Mouse (Mus musculus): ENCODE measurements at regions not wholly inside any gene's neighbourhood (a gene's known extent, or its start where the extent isn't known, plus 50 kb on each side); places are given as distances from the start of the nearest gene placed in this dataset.

DNA sequence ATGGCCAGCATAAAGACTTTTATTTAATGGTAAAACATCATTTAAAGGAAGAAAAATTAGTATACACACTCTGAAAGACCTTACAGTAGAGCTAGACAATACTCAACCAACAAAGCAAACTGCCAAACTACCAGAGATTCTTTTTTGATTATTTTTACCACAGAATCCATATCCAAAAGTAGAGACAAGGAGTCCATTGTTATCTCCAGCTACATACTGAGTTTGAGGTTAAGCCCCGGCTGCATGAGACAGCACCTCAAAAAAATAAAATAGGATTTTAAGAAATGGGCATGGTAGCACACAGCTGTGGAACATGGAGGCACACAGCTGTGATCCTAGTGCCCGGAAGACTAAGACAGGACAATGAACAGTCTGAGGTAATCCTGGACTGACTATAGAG is 293.4 kb downstream of the Sox4 start:
- DNase-seq, result no peak
- 85% methylated on average over 2 of the region's 2 CpGs for WGBS

DNA sequence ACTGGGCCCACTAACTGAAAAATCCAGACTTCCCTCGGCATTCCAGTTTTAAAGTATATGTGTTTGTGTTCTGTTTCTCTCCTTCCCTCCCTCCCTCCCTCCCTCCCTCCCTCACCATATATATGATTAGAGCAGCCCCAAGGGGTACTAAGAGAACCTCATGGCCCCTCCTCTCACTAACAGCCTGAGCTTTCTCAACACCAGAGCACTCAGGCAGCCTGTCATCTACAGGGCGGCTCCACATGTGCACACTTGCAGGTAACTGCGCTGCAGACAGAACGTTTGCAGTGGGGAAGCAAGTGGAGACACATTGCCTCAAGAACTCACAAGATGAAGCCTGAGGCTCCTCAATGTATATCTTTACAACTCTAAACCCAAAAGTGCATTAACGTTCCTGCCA is 294.9 kb downstream of the Sox4 start:
- H3K27ac ChIP-seq (ENCODE audit: insufficient read depth, low read length), result no peak overlapping the region
- WGBS, result 85% methylated on average over 5 of the region's 5 CpGs
- no peak for DNase-seq
- TF ChIP-seq POLR2A (IDR thresholded peaks at IDR 0.05; ENCODE audit: borderline replicate concordance, insufficient read depth, low read length) (no peak), CTCF (IDR thresholded peaks at IDR 0.05; ENCODE audit: borderline replicate concordance, insufficient read depth, low read depth, low read length) (no peak)
- no peak overlapping the region for H3K4me3 ChIP-seq (replicated peaks; ENCODE audit: insufficient read depth, low read depth, low read length)
- no peaks in the 10 kb centered on the region for H3K27me3 ChIP-seq (ENCODE audit: control insufficient read depth, insufficient read depth, low read length)
- peaks cover 2% of the 10 kb centered on the region for H3K4me1 ChIP-seq (ENCODE audit: control insufficient read depth, insufficient read depth, low read length)

More for the DNA sequence above, 293.4 kb downstream of the Sox4 start:
- Histone ChIP-seq H3K27me3 (ENCODE audit: control insufficient read depth, insufficient read depth, low read length) (no peaks in the 10 kb centered on the region), H3K4me1 (ENCODE audit: control insufficient read depth, insufficient read depth, low read length) (peaks cover 8% of the 10 kb centered on the region), H3K4me3 (replicated peaks; ENCODE audit: insufficient read depth, low read depth, low read length) (no peak overlapping the region), H3K27ac (ENCODE audit: insufficient read depth, low read length) (no peak overlapping the region)
- TF ChIP-seq CTCF (IDR thresholded peaks at IDR 0.05; ENCODE audit: borderline replicate concordance, insufficient read depth, low read depth, low read length) (no peak), POLR2A (IDR thresholded peaks at IDR 0.05; ENCODE audit: borderline replicate concordance, insufficient read depth, low read length) (no peak)

GRCm38 (mm10) chr13:28654883-28655282 is 298.6 kb downstream of the Sox4 start:
- no peaks in the 10 kb centered on the region for H3K4me1 ChIP-seq (ENCODE audit: control insufficient read depth, insufficient read depth, low read length)
- no peaks in the 10 kb centered on the region for H3K27me3 ChIP-seq (ENCODE audit: control insufficient read depth, insufficient read depth, low read length)
- TF ChIP-seq POLR2A (IDR thresholded peaks at IDR 0.05; ENCODE audit: borderline replicate concordance, insufficient read depth, low read length) (no peak), CTCF (IDR thresholded peaks at IDR 0.05; ENCODE audit: borderline replicate concordance, insufficient read depth, low read depth, low read length) (no peak)
- no peak for DNase-seq
- H3K4me3 ChIP-seq (replicated peaks; ENCODE audit: insufficient read depth, low read depth, low read length), result no peak overlapping the region
- H3K27ac ChIP-seq (ENCODE audit: insufficient read depth, low read length), result no peak overlapping the region

DNA sequence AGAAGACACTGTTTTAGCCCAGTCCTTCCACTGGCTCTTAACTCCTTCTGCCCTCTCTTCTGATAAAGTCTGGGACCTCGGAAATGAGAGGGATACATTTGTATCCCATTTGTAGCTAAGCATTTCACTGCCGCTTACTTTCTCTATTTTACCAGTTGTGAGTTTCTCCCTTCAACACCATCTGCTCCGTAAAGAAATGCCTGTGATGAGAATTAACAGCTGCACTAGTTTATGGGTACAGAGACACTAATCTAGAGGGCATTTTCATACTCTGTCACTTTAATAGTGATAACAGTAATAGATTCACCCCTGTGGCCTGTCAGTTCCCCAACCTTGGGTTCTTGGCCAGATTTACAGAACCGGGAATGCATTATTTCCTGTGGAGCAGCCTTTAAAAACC is 300.2 kb downstream of the Sox4 start:
- H3K4me1 ChIP-seq (ENCODE audit: control insufficient read depth, insufficient read depth, low read length), result no peaks in the 10 kb centered on the region
- H3K4me3 ChIP-seq (replicated peaks; ENCODE audit: insufficient read depth, low read depth, low read length), result no peak overlapping the region
- TF ChIP-seq CTCF (IDR thresholded peaks at IDR 0.05; ENCODE audit: borderline replicate concordance, insufficient read depth, low read depth, low read length) (no peak), POLR2A (IDR thresholded peaks at IDR 0.05; ENCODE audit: borderline replicate concordance, insufficient read depth, low read length) (no peak)
- DNase-seq, result no peak
- whole genome bisulfite sequencing, result 72% methylated on average over 4 of the region's 4 CpGs
- no peak overlapping the region for H3K27ac ChIP-seq (ENCODE audit: insufficient read depth, low read length)
- no peaks in the 10 kb centered on the region for H3K27me3 ChIP-seq (ENCODE audit: control insufficient read depth, insufficient read depth, low read length)

DNA sequence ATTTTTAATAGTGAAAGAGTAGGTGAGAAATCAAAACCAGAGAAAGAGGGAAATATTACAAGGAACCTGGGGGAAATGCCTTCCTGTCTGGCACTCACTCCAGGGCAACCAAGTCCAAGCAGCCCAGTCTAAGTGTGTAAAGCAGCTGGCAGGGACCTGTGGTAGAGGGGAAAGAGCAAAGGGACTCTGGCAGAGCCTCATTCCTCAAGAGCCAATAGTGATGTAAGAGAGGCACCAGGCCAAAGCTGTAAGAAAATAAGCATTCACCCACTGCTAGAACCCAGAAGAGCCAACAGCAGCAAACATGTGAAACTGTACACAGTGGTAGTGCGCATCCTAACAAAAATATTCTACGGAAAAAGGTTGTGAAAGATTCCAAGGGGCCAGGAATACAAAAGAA is 301.7 kb downstream of the Sox4 start:
- Histone ChIP-seq H3K4me3 (replicated peaks; ENCODE audit: insufficient read depth, low read depth, low read length) (no peak overlapping the region), H3K27ac (ENCODE audit: insufficient read depth, low read length) (no peak overlapping the region), H3K27me3 (ENCODE audit: control insufficient read depth, insufficient read depth, low read length) (no peaks in the 10 kb centered on the region), H3K4me1 (ENCODE audit: control insufficient read depth, insufficient read depth, low read length) (no peaks in the 10 kb centered on the region)
- DNase-seq, result peak in 1 of 2 experiments; percentile 12
- WGBS, result 40% methylated on average over 2 of the region's 2 CpGs
- TF ChIP-seq CTCF (IDR thresholded peaks at IDR 0.05; ENCODE audit: borderline replicate concordance, insufficient read depth, low read depth, low read length) (no peak), POLR2A (IDR thresholded peaks at IDR 0.05; ENCODE audit: borderline replicate concordance, insufficient read depth, low read length) (no peak)

GRCm38 (mm10) chr13:28645881-28646280 is 307.6 kb downstream of the Sox4 start:
- no peaks in the 10 kb centered on the region for H3K4me1 ChIP-seq (ENCODE audit: control insufficient read depth, insufficient read depth, low read length)
- no peak for TF ChIP-seq CTCF (IDR thresholded peaks at IDR 0.05; ENCODE audit: borderline replicate concordance, insufficient read depth, low read depth, low read length)
- TF ChIP-seq POLR2A (IDR thresholded peaks at IDR 0.05; ENCODE audit: borderline replicate concordance, insufficient read depth, low read length), result no peak
- no peak for DNase-seq
- no peak overlapping the region for H3K4me3 ChIP-seq (replicated peaks; ENCODE audit: insufficient read depth, low read depth, low read length)
- H3K27ac ChIP-seq (ENCODE audit: insufficient read depth, low read length), result no peak overlapping the region
- no peaks in the 10 kb centered on the region for H3K27me3 ChIP-seq (ENCODE audit: control insufficient read depth, insufficient read depth, low read length)
- 93% methylated on average over 4 of the region's 4 CpGs for WGBS

GRCm38 (mm10) chr13:28644846-28645574 is 308.5 kb downstream of the Sox4 start:
- DNase-seq, result no peak
- no peaks in the 10 kb centered on the region for H3K4me1 ChIP-seq (ENCODE audit: control insufficient read depth, insufficient read depth, low read length)
- no peaks in the 10 kb centered on the region for H3K27me3 ChIP-seq (ENCODE audit: control insufficient read depth, insufficient read depth, low read length)
- 67% methylated on average over 3 of the region's 3 CpGs for WGBS
- H3K4me3 ChIP-seq (replicated peaks; ENCODE audit: insufficient read depth, low read depth, low read length), result no peak overlapping the region
- TF ChIP-seq POLR2A (IDR thresholded peaks at IDR 0.05; ENCODE audit: borderline replicate concordance, insufficient read depth, low read length) (no peak), CTCF (IDR thresholded peaks at IDR 0.05; ENCODE audit: borderline replicate concordance, insufficient read depth, low read depth, low read length) (no peak)
- no peak overlapping the region for H3K27ac ChIP-seq (ENCODE audit: insufficient read depth, low read length)

DNA sequence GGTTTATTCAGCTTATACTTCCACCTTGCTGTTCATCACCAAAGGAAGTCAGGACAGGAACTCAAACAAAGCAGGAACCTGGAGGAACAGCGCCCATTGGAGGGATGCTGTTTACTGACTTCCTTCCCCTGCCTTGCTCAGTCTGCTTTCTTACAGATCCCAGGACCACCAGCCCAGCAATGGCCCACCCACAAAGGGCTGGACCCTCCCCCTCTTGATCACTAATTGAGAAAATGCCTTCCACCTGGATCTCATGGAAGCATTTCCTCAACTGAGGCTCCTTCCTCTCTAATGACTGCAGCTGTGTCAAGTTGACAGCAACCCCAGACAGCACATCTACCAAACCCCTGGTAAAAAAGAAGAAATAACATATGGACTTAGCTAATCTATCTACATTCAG is 312.7 kb downstream of the Sox4 start:
- TF ChIP-seq CTCF (IDR thresholded peaks at IDR 0.05; ENCODE audit: borderline replicate concordance, insufficient read depth, low read depth, low read length), result no peak
- no peak for TF ChIP-seq POLR2A (IDR thresholded peaks at IDR 0.05; ENCODE audit: borderline replicate concordance, insufficient read depth, low read length)
- Histone ChIP-seq H3K4me1 (ENCODE audit: control insufficient read depth, insufficient read depth, low read length) (no peaks in the 10 kb centered on the region), H3K27ac (ENCODE audit: insufficient read depth, low read length) (no peak overlapping the region), H3K4me3 (replicated peaks; ENCODE audit: insufficient read depth, low read depth, low read length) (no peak overlapping the region), H3K27me3 (ENCODE audit: control insufficient read depth, insufficient read depth, low read length) (no peaks in the 10 kb centered on the region)
- 100% methylated on average over 1 of the region's 1 CpGs for WGBS
- no peak for DNase-seq
